Mouse (Mus musculus) stomach, postnatal 0 days (tissue): ENCODE measurements around the gene Zfp672.

Experiments
- CTCF ChIP-seq: IDR thresholded peaks from 2 replicates; pipeline ENCODE4 v1.5.1; 2016; ENCODE audit warnings: antibody characterized with exemption, low read depth, mild to moderate bottlenecking, moderate library complexity
- EP300 ChIP-seq: optimal IDR thresholded peaks from 2 replicates; pipeline ENCODE3; 2016; ENCODE audit warnings: antibody characterized with exemption

DNA sequence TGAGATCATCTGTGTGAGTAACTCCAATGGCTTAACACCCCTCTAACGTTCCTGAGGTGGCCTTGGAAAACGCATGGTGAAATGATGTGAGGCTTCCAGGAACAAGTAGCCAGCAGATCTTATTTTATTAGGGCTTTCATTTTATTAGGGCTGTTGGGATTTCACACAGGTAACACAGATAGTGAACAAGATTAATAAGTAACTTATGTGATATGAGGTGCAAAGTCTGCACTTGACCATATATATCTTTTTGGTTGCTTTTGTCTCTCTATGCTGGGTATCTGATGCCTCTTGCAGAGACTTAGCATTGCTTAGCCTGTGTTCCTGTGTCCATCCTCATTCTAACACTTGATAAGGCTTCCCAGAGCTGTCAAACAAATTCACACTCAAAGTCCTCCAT lies 47.1 kb upstream of the Zfp672 start:
- no peak for TF ChIP-seq CTCF
- no peak for TF ChIP-seq EP300
